Mouse (Mus musculus) left cerebral cortex, postnatal 10 days (tissue): ENCODE measurements around the gene Ercc6. TPM values are rescaled to one million over a fixed set of nuclear protein-coding genes. Genes with fewer than 3 reads are reported as not detected.
A peak's percentile ranks its signal among the peaks of the same experiment; 100 is the strongest.

Source experiments
- DNase-seq, 2 experiments: peaks; one replicate each; pipeline ENCODE4 v3.0.0; 2021 to 2022; ENCODE audit warnings: low spot score in 2 of 2, mixed read lengths in 1 of 2; ENCODE audit errors: extremely low spot score in 1 of 2
- intact Hi-C: fragments of 180-260 bp; cut with DNase I; formaldehyde crosslinking; loops from one replicate; pipeline ENCODE4 v1.15.1; 2025
- total RNA-seq, 2 experiments: library from RNA; stranded (reverse); gene quantifications; 2 replicates each; pipeline ENCODE4 v1.2.3; 2021

The Ercc6 gene
- total RNA-seq: 10 to 100 TPM; 16.7 to 18.9 TPM

DNA sequence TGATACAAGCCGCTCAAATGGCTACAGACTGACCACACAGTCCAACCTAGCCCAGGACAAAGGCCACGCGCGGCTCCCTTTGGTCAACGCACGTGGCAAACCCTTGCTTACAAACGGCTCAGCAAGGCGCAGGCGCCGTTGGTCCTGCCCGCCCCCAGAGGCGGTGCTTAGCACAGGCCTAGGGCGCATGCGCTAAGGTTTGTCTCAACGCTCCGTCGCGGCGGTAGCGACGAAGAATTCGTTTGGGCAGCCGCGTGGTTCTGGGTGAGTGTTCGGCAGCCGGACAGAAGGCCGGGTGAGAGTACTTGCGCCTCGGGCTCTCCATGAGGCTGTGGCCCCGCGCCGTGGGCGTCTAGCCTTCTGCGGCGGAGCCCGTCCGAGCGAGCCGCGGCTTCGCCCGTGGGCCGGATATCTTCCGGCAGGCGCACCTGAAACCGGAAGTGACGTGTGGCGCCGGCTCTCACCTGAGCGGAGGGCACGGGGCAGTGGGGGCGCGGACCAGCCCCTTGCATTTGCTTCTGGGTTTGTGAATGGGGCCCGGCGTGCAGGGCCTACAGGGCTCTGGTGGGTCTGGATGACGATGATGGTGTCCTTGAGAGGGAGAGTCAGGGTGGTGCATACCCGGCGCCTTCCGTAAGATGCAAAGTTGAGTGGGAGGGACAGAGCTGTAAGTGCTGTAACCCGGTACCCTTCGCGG is at the start of gene Ercc6:
Ercc6 (plus strand) TSS at position 186 of the 697 bp plus-strand sequence.
- DNase-seq: peak; percentile 90 to 95
- intact Hi-C loops: no loop called here

DNA sequence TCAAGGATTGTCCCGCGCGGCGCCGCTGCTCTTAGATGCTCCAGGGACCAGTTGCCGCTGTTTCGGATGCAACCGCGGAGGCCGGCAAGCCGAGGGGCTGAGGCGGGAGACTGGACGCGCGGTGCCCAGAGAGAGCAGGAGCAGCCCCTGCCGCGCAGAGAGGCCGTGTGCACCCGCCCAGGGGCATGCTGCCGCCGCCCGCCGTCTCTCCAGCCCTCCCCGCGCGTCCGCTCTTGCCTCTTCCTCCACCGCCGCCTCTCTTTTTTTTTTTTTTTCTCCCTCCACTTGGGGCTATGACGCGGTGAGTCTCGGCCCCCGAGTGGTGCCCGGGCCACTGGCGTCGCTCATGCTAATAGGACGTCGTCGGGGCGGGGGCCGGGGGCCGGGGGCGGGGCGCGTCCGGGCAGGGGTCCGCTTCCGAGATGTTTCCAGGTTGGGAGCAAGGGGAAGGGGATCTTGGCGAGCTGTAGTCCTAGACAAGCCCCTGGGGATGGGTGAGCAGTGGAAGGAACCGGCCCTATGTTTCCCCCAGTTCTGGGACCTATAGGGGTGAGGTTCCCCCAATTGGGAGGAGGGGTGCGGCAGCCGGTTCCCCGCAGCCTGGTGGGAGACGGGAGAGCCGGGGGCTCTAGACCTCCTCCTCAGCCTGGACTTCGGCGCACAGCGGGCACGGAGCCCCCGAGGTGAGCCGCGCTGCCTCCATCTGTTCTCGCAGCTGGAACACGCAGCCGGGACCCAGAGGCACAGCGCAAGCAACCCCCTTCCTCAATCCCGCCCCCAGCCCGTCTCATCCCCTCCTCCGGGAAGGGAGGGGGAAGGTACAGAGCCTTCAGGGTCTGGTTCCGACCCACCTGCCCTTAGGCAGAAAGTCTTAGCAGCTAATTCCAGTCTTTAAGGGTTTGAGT is 48.5 kb upstream of the Ercc6 start, which contains the start of gene Slc18a3:
Slc18a3 (minus strand) TSS at position 250 of the 905 bp plus-strand sequence.
- DNase-seq: no peak
- intact Hi-C loops: loop anchor here (5.0 kb wide), 1 partner anchor 113 kb away; no protein-coding TSS in a partner anchor

DNA sequence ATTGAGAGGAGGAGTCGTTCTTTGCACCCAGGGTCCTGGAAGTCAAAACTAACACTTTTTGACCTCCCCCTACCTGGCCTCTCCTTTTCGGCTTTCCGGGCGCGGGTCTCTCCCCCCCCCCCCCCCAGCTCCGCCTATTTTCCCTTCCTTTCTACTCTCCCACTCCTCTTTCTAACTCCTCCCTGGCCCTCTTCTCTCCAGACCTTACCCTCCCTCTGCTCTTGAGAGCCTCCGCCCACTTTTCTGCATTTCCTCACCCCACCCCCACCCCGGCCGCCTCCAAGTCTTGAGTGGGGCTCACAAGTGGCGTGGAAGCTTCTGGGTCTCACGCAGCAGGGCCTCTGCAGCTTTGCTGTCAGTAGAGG is 47.8 kb upstream of the Ercc6 start:
- DNase-seq: no peak
- intact Hi-C loops: no loop called here

DNA sequence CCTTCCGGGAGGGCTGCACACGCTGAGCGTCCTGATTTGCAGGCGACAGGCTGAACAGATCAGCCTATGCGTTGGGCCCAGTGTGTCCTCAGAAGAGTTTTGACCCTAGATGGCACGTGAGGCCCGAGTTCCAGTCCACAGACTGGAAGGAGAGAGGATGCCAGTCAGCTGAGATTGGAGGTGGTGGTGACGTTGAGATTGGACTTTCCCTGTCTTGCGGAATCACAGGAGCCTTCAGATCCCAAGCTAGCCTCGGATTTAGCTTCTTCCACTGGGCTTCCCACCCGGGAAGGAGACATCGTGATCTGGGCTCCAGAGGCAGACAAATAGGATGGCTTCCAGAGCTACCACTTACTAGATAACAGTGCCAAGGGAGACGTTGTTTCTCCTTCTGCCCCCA is 47.4 kb upstream of the Ercc6 start, which contains the start of gene Chat:
Chat (minus strand) TSS at position 101 of the 400 bp plus-strand sequence.
- intact Hi-C loops: no loop called here
- no peak for DNase-seq

DNA sequence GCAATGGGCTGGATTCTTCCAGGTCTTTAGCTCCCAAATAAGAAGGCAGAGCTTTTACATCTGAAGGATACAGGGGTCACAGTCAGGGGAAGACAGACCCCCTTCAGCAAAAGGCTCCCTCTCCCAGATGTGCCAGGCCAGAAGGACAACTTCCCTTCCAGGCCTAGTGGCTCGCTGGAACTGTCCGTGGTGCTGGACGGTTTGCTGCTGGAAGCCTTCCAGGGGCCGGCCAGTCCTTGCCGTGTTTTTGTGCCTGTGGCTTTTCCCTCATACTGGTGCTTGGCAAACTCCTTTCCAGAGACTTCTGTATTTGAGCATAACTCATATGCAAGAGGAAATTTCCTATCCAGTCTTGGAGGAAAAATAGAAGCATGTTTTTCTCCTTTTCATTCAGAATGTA is 45.7 kb upstream of the Ercc6 start:
- intact Hi-C loops: no loop called here
- peak in 1 of 2 experiments; percentile 56 for DNase-seq

DNA sequence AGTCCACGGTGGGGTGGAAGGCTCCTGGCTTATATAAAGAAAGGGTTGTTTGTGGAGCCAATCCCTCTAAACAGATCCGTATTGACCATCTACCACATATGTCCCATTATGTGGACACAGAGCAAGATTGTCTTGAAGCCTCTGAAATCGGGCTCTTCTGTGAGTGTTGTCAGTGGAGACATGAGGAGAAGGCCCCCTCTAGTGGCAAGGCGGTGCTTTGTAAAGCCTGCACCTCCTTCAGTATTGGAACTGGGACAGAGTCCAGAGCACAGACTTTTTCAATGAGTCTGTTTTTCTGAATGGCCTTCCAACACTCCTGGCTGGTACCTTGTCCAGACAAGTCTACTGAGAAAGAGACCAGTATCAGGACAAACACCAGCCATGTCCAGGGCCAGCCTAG is 40.3 kb upstream of the Ercc6 start:
- DNase-seq: peak; percentile 38 to 69
- intact Hi-C loops: no loop called here

DNA sequence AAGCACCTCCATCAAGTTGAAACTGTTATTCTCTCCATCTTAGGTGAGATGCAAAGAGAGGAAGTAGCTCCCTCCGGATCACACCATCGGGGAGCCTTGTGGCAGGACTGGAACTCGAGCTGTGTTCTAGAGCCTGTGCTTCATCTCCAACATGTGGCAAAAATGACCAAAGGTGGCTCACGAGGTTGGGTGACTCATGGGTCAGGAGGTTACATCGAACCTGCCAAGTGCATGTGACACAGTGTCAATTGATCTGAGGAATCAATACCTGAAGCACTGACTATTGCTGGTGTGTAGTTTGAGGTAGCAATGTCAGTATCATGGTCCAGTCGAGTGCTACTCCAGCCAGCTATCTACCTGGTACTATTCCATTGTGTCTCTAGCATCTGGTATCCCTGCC is 36.8 kb upstream of the Ercc6 start:
- intact Hi-C loops: no loop called here

DNA sequence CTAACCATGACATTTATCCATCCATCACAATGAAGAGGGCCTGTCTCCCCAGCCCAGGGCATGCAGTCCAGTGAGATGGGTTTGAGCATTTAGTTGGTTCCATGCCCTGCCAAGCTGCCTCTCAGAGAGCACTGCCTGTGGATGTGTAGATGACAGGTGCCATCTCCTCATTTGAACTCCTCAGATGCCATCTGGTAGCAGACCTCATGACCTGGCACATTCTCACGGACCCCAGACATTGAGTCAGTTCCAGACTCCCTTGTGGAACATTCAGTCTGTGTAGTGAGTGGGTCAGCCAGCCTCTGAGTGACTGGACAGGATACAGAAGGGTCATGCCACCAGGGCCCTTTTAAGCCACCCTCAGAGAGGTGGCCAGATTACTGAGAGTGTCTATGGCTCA is 35.7 kb upstream of the Ercc6 start:
- intact Hi-C loops: no loop called here
- DNase-seq: no peak

More for the DNA sequence above, 36.8 kb upstream of the Ercc6 start:
- DNase-seq: no peak

DNA sequence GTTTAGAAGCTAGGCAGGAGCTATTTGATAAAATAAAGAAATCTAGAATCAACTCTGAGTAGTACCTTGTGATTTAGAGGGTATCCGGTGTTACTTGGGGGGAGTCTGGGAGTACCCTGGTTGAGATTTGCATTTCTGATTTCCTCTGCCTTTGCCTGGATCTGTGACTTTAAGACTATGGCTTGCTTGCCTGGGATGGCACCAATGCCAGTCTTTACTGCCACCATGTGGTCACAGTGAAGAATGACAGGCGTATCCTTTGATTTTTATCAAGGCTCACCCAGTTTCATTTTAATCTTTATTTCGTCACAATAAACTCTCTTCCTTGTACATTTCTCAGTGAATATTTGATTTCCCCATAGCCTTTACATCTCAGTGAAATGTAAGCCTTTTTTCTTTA is 31.3 kb upstream of the Ercc6 start:
- DNase-seq: no peak
- intact Hi-C loops: loop anchor here (2.0 kb wide), 1 partner anchor 253 kb away; no protein-coding TSS in a partner anchor

DNA sequence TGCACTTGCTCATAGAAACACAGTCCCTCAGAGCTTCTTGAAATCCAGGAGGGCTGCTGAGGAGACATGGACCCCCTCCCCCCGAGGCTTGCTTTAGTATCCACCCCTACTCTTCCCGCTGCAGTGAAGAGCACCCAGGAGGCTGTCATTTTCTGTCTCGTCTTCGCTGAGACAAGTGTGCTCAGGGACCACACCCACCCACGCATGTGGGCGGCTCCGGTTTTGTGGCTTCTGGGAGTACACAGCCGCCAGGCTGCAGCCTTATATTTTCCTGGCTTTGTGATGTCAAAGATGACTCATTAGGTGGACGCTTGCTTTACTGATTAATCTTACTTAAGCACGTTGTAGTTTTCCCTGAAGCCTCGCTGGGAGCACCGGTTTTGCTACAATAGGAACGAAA is 20.8 kb upstream of the Ercc6 start:
- no peak for DNase-seq
- intact Hi-C loops: no loop called here

DNA sequence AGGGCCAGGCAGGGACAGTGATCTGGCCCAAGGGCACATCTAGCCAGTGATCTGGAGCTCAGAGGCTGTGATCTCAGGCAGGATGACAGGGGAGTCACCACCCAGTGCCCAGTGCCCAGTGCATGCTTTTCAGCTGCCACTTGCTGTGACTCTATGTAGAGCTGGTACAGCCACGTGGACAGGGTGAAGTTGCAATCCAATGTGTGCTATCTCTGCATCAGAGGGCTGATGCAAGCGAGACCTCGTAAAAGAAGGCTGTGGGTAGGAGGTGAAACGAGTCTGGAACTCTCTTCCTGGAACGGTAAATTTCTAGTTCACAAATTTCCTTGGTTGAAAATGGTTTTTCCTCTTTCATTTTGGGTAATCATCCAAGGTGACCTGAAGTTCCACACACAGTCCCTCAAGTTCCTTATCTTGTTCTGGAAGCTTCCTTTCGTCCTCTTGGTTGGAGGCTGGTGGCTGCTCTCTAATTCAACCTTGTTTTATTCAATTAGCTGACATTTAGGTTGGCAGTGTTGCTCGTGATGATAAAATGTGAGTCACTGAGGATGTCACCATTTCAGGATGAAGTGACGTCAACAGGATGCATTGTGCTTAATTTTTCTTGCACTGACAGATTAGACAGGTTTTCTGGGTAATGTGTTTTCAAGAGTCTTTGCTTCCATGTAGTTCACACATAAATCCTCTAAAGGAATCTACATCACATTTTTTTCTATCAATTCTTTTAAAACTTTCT is 17.0 kb upstream of the Ercc6 start:
- intact Hi-C loops: no loop called here
- no peak for DNase-seq

DNA sequence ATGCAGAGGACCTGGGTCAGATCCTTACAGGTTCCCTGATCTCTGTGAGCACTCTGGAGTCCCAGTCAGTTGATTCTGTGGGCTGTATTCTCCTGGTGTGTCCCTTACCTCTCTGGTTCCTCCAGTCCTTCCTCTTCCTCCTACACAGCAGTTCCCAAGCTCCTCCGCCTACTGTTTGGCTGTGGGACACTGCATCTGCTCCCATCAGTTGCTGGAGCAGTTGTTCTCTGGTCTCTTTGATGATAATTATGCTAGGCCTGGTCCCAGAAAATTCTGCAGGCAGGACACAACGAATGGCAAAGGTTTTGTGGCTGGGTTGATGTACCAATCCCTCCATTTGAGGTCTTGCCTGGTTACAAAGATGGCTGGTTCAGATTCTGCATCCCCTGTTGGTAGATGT is 12.0 kb upstream of the Ercc6 start:
- intact Hi-C loops: no loop called here

DNA sequence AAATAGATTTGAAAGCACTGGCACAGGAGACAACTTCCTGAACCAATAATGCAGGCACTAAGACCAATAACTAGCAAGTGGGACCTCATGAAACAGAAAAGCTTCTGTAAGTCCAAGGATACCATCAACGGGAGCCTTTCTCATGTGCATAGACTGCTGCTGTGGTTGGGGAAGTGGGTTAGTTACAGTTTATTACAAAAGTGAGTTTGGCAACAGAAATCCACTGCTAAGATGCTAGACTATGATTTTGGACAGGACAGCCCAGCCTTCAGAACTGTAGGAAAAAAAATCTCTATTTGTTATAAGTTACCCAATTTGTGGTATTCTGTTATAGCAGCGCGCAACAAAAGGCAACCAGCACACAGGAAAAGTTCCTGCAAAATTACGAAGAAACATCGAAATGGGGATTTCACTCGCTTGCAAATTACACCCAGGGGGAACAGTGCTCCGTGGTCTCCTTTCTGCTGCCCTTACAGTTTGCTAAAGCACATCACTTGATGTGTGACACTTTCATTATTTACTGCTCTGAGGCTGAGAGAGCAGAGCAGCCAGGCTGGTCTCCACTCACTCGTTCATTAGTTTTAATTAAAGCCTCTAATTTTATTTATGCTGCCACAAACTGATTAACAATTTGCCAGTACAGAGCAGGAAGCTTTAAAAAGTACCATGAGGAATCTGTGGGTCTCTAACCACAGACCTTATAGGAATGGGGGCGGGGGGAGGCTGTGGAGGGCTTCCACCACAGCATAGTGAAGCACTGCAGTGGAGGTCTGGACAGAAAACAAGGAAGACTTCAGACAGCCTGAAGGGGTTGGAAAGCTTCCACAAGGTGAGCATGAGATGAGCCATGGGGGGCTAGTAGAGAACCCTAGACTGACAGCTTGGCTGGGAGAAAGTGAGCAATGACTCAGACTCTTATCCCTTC is 10.3 kb upstream of the Ercc6 start:
- intact Hi-C loops: no loop called here
- no peak for DNase-seq

More for the DNA sequence above, 12.0 kb upstream of the Ercc6 start:
- DNase-seq: no peak

DNA sequence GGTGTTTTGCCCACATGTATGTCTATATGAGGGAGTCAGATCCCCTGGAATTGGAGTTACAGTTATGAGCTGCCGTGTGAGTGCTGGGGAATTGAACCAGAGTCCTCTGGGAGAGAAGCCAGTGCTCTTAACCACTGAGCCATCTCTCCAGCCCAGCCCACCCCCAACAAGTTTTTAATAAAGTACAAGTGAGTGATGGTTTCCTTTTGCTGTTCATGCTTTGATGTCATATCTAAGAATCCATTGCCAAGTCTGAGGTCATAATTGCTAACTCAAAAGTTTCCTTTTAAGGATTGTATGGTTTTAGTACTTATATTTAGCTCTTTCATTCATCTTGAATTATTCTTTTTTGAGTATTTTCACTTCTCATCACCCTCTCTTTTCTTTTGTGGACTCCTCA is 9.4 kb upstream of the Ercc6 start:
- no peak for DNase-seq
- intact Hi-C loops: no loop called here

DNA sequence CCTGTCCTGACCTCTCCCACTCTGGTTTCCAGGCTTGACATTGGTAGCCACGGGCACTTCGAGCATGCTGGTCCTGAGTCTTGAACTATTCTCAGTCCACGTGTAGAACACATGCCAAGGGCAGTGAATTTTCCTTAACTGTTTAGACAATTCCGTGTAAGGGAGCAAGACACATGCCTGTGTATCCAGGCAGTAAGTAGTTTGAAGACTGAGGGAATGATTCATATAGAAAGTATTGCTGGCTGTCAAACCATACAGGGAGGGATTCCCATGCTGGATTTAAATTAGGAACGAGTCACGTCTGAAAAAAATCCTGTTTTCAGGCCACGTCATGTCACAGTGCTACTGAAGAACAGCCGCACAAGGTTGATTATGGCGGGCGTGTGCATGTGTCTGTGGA is 7.0 kb upstream of the Ercc6 start:
- DNase-seq: no peak
- intact Hi-C loops: no loop called here

DNA sequence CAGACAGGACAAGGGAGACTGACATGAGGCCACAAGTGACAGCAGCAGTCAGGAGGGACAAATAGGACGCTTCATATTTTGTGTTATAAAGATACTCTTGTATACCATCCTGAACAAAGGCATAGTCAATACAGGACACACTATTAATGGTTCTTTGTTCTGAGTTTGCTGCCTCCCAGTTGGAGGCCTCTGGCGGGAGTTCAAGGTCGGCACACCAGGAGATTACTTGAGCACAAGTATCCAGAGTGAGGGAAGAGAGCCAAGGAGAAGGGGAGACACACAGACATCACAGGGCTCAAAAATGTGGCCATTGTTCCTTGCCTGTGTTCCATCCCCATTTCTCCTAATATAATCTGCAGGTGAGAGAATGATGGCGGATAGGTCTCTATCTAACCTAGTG is 6.1 kb upstream of the Ercc6 start:
- intact Hi-C loops: no loop called here
- no peak for DNase-seq

DNA sequence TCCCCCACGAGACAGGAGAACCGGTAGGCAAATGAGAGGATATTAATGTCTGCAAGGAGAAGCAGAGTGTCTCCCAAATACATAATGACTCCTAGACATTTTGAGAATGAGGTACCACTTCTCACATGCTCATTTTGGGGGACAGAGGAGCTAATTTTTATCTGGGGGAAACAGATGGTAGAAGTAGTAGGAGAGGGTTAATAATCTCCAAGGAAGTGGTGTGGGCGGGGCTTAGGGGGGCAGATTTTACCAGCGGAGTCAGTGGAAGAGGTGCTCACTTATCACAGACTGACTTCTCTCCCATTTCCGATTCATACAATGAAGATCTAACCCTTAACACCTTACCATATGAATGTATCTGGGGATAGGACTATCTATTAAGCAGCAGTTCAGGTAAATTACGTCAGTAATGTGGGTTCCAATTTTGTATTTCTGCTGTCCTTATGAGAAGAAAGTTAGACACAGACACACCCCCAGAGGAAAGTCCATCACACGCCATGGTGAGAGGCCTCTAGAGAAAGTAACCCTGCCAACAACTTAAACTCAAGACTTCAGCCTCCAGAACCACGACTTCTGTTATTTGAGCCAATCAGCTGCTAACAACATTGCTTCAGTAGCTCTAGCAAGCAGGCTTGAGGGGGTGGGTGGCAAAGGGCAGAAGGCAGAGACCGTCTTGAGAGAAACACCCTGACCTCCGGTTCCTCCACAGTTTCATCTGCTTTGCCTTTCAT is 5.1 kb upstream of the Ercc6 start:
- DNase-seq: no peak
- intact Hi-C loops: no loop called here
